Mouse (Mus musculus) bone marrow macrophage, adult 2 months (primary cell): ENCODE results near the gene Pdzrn3.

Experiments used
- CTCF ChIP-seq: IDR thresholded peaks from 2 replicates; pipeline ENCODE4 v1.5.1; 2012; ENCODE audit warnings: low read depth, mild to moderate bottlenecking, low read length, moderate library complexity
- POLR2A ChIP-seq: IDR thresholded peaks from 2 replicates; pipeline ENCODE4 v1.6.1; 2012; ENCODE audit warnings: mild to moderate bottlenecking, low read depth, low read length, borderline replicate concordance

DNA sequence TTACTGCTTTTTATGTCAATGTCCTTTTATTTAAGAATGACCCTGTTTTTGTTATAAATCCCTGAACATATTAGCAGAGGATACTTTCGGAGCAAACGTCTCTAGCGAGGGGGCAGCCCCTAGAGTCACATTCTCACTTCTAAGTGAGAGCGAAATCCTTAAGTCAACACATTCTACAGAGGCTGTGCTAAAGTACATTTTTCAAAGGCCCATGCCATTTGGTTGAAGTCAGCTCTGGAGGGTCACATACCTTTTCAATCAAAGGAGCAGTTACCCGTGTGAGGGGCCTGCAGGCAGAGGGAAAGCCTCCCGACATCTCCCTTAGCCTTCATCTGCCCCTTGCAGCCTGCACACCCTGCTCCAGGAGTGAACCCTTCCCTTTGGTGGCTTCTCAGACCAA is 48.2 kb downstream of the Pdzrn3 start:
- TF ChIP-seq CTCF, result no peak
- no peak for TF ChIP-seq POLR2A
